In the genomic region with DNA sequence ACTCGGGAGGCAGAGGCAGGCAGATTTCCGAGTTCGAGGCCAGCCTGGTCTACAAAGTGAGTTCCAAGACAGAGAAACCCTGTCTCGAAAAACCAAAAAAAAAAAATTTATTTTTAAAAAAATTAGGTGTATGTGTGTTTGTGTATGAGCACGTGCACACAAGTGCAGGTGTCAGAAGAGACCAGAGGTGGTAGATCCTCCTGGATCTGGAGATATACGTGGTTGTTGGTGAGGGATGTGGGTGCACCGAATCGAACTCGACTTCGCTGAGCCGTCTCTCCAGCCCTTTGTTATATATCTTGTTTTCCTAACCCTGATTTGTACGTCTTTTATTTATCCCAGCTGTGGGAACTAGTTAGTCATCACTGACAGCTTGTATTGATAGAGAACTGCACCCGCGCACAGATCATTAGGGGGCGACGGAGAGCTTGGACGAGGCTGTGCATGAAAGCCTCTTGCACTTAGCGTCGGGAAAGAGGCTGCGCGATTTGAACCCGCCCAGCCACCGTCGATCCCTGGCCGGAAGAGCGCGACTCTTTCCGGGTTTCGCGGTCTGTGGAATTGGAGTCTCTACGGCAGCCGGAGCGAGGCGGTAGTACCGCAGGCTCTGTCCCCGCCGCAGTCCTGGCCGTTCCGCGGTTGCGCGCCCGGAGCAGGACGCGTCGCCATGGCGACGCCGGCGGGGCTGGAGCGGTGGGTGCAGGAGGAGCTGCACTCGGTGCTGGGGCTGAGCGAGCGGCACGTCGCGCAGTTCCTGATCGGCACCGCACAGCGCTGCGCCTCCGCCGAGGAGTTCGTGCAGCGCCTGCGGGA, we compare ENCODE assay signal across 8 mouse cellular contexts. TPM values are rescaled to one million over a fixed set of nuclear protein-coding genes. Genes with fewer than 3 reads are reported as not detected.
A peak's percentile ranks its signal among the peaks of the same experiment; 100 is the strongest.
DNase-seq lines count a peak whose midpoint lies in the region; ATAC-seq lines count a peak whose summit lies in the region.

Gene Dhx16, plus strand, starts transcription at position 575 of the 813 bp plus-strand sequence.

- peak; percentile 98 for DNase-seq in CD4-positive, CD25-positive, alpha-beta regulatory T cell, adult 2 months (ENCODE audit: low read depth, low spot score)
- peak; percentile 57 for DNase-seq in fat pad, adult 2 months (ENCODE audit: extremely low read depth, low read depth, low spot score)
- DNase-seq in kidney, postnatal 14 days, result peak; percentile 95
- DNase-seq in liver, embryonic 13.5 days, result peak; percentile 86
- DNase-seq in neural tube, embryonic 10.5 days (ENCODE audit: extremely low spot score, low spot score), result peak; percentile 97

- no peaks in the 10 kb centered on the region for H3K9me3 ChIP-seq in heart, embryonic 13.5 days
- H3K9me3 ChIP-seq in liver, embryonic 13.5 days (replicated peaks), result no peaks in the 10 kb centered on the region
- no peaks in the 10 kb centered on the region for H3K9me3 ChIP-seq in stomach, embryonic 16.5 days (replicated peaks; ENCODE audit: control insufficient read depth, low read length)

- no peak within 1 kb of the TSS for H3K27ac ChIP-seq in brown adipose tissue, adult 24 weeks (replicated peaks; ENCODE audit: low read depth, low read length)
- H3K27ac ChIP-seq in heart, embryonic 13.5 days (replicated peaks), result peak within 1 kb of the TSS; percentile 70
- H3K27ac ChIP-seq in liver, embryonic 13.5 days, result peak within 1 kb of the TSS; percentile 81
- H3K27ac ChIP-seq in stomach, embryonic 16.5 days (ENCODE audit: low read length), result peak within 1 kb of the TSS; percentile 66; the same call in 1 of the 2 replicates

- H3K4me2 ChIP-seq in heart, embryonic 13.5 days, result peak within 1 kb of the TSS; percentile 92
- H3K4me2 ChIP-seq in liver, embryonic 13.5 days, result peak within 1 kb of the TSS; percentile 88
- H3K4me2 ChIP-seq in stomach, embryonic 16.5 days (ENCODE audit: low read depth, low read length), result peak within 1 kb of the TSS; percentile 67

- 5% methylated on average over 66 of the region's 66 CpGs for WGBS in heart, embryonic 13.5 days
- 5% methylated on average over 66 of the region's 66 CpGs for WGBS in liver, embryonic 13.5 days (ENCODE audit: insufficient replicate concordance)
- 5% methylated on average over 66 of the region's 66 CpGs for WGBS in stomach, embryonic 16.5 days

- peaks cover 57% of the 10 kb centered on the region for H3K36me3 ChIP-seq in heart, embryonic 13.5 days
- H3K36me3 ChIP-seq in liver, embryonic 13.5 days, result peaks cover 42% of the 10 kb centered on the region
- H3K36me3 ChIP-seq in stomach, embryonic 16.5 days (ENCODE audit: control insufficient read depth, insufficient read depth, low read length), result no peaks in the 10 kb centered on the region

- H3K27me3 ChIP-seq in heart, embryonic 13.5 days (replicated peaks), result no peaks in the 10 kb centered on the region
- H3K27me3 ChIP-seq in liver, embryonic 13.5 days, result no peaks in the 10 kb centered on the region
- no peaks in the 10 kb centered on the region for H3K27me3 ChIP-seq in stomach, embryonic 16.5 days (ENCODE audit: control insufficient read depth, insufficient read depth, low read length)

- peaks cover 4% of the 10 kb centered on the region; the same call in 1 of the 2 replicates for H3K4me1 ChIP-seq in brown adipose tissue, adult 24 weeks (ENCODE audit: control insufficient read depth, insufficient read depth, insufficient read length, low read length)
- H3K4me1 ChIP-seq in heart, embryonic 13.5 days, result peaks cover 11% of the 10 kb centered on the region
- H3K4me1 ChIP-seq in liver, embryonic 13.5 days (replicated peaks), result peaks cover 25% of the 10 kb centered on the region
- peaks cover 7% of the 10 kb centered on the region for H3K4me1 ChIP-seq in stomach, embryonic 16.5 days (ENCODE audit: control insufficient read depth, insufficient read depth, low read length)

- H3K9ac ChIP-seq in heart, embryonic 13.5 days, result peak within 1 kb of the TSS; percentile 94
- peak within 1 kb of the TSS; percentile 94 for H3K9ac ChIP-seq in liver, embryonic 13.5 days
- H3K9ac ChIP-seq in stomach, embryonic 16.5 days (ENCODE audit: low read length), result peak within 1 kb of the TSS; percentile 88

- H3K4me3 ChIP-seq in brown adipose tissue, adult 24 weeks (ENCODE audit: insufficient read depth, low read depth, low read length), result peak within 1 kb of the TSS; percentile 91
- peak within 1 kb of the TSS; percentile 99 for H3K4me3 ChIP-seq in heart, embryonic 13.5 days
- H3K4me3 ChIP-seq in liver, embryonic 13.5 days (replicated peaks), result peak within 1 kb of the TSS; percentile 96
- H3K4me3 ChIP-seq in stomach, embryonic 16.5 days (replicated peaks; ENCODE audit: low read length), result peak within 1 kb of the TSS; percentile 94

- ATAC-seq in heart, embryonic 13.5 days (ENCODE audit: extremely low read depth, insufficient number of reproducible peaks, low FRiP score, low TSS enrichment), result peak; percentile 83
- peak; percentile 90 for ATAC-seq in liver, embryonic 13.5 days (ENCODE audit: low read depth)
- peak; percentile 92 for ATAC-seq in stomach, embryonic 16.5 days (ENCODE audit: insufficient read depth, low FRiP score)

RNA-seq across cellular contexts. Expression of gene Dhx16, which starts in this region (rescaled TPM):
- polyA plus RNA-seq in brown adipose tissue, adult 24 weeks (2012; ENCODE audit: insufficient read depth, insufficient read length, missing spikeins), result 17.0 and 26.4 TPM in 2 replicates
- 22.8 and 27.7 TPM in 2 replicates for polyA plus RNA-seq in heart, embryonic 13.5 days (2015; fragmentation: Nextera tagmentation; extraction: Ambion mirVana)
- 35.2 and 40.3 TPM in 2 replicates for polyA plus RNA-seq in liver, embryonic 13.5 days (2015; fragmentation: Nextera tagmentation; extraction: Ambion mirVana)
- 33.8 and 44.1 TPM in 2 replicates for polyA plus RNA-seq in stomach, embryonic 16.5 days (2015; fragmentation: Nextera tagmentation; extraction: Ambion mirVana)
